Mouse (Mus musculus): ENCODE results near the gene Asb18.
A peak's percentile ranks its signal among the peaks of the same experiment; 100 is the strongest.

The Asb18 gene

DNA sequence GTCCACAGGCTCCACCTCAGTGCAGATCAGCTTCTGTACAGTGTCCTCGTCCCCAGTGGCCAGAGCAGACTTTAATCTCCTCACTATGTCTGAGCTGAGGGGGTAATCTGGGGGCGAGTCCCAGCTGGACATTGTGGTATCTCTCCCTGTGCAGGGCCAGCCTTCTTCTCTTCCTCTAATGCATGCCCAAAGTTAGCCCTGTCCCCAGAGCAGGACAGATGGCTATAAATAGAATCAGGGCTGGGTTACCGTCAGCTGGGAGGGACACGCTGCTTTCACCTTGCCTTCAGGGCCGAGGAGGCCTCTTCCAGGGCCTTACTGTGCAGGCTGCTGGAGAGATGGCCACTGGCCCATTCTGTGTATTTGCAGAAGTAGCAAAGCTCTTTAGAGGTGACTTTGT is at the start of gene Asb18:
TSS of gene Asb18 (minus strand) at position 221 of the 400 bp plus-strand sequence.
- DNase-seq, result peak; percentile 32 to 55

DNA sequence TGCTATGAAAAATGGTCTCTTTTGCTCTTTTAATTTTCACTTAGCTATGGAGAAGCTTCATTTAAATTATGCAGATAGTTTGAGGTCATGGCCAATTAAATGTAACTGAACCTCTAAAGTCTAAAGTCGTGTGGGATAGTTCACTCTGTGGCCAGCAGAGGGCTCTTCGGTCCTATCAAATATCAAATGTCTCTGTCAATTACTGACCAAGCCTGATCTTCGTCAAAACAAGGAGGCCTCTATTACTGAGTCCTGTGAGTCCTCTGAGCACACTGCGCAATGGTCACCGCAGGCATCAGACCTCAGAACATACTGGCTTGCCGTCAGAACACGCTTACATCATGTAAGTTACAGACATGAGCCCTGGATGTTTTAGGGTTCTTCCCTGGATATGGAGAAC is 46.1 kb upstream of the Asb18 start:
- DNase-seq, result peak; percentile 79 to 80

DNA sequence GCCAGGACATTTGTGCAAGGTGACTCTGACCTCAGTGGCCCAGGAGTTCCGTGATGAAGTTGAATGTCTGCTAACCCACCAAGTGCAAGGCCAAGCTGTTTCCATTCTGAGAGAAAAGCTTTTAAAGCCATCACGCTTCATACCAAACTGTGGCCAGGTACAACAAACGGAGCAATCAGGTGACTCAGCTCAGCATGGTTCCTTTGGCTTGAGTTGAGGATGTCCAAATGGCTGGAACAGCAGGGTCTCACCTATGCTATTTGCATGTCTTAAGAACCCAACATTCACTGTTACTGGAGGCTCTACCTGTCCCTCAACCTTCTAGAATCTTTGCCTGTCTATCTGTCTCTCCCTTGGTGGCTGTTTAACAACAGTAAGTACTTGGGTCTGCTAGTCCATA is 45.6 kb upstream of the Asb18 start:
- no peak for DNase-seq

DNA sequence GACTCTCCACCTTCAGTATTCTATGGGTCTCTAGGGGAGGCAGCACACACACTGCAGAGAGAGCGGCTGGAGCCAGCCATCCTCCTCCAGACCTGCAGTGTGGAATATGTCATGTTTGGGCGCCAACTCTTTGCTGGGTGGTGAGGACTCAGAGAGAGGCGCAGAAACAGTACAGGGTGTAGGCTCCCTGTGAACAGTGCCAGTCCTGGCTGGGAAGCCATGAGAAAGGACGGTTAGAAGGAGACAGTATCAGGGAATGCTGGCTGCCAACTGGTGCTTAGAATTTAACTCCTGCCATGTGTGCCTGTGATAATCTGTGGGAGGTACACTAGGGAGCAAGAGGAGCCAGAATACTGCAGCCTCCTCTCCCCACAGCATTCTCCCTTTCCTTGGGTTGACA is 40.5 kb upstream of the Asb18 start:
- no peak for DNase-seq

DNA sequence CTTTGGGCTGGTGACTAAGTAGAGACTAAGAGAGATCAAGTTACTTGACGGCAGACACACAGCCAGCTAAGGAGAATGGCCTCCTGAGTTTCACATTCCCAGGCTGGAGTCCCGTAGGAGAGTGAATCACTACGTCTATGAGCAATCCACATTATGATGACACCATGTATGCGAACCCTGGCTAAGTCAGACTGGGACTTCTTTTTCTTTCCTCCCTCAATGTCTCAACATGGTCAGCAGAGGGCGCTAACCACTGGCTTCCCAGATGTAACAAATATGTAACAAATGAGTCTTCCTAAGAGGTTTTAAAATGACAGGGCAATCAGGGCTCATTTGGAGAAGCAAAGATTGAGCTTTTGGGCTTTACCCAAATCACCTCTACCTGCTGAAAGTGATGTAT is 36.9 kb upstream of the Asb18 start:
- peak; percentile 71 to 80 for DNase-seq

DNA sequence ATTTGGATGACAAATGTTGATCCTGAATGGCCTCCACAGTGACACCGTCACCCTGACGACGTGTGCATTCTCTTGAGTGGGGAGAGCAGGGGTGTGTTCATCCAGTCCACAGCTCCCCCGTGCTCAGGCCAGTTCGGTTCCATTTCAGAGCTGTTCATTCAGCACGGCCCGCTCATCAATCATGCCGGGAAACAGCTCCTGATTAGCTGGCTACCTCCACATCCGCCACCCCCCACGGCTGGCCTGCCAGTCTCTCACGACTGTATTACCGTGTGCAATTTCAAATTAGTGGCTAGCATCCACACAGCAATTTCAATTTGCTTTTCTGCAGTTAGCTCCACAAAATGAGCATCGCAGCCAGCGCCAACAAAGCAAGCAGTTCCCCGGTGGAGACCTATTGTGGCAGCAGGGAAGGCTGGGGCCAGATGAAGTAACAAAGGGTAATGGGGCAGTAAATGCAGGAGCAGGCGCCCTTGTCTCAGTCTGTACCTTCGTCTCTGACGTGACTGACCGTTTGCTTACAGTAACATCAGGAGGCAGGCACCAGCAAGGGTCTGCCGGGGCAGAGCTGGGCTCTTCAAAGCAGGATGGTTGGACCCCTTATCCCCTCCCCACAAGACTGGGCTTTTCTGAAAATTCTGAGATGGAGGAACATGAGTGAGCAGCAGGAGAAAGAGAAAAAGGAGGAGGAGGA is 35.7 kb upstream of the Asb18 start:
- no peak for DNase-seq

DNA sequence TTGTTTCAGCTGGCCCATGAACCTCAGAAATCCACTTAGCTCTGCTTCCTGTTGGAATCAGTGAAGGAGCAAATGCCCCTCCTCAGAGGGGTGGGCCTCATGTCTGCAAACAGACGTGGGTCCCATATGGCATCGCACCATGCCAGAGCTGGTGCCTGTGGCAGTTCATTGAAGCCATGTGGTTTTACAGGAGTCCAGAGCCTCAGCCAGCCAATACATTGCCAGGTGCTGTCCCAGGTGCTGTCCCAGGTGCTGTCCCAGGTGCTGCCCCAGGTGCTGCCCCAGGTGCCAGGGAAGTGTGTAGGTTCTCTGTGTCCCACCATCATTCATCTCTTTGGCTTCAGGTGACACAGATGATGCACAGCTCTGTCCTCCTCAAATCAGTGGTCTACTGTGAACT is 13.8 kb upstream of the Asb18 start:
- peak; percentile 58 to 69 for DNase-seq

DNA sequence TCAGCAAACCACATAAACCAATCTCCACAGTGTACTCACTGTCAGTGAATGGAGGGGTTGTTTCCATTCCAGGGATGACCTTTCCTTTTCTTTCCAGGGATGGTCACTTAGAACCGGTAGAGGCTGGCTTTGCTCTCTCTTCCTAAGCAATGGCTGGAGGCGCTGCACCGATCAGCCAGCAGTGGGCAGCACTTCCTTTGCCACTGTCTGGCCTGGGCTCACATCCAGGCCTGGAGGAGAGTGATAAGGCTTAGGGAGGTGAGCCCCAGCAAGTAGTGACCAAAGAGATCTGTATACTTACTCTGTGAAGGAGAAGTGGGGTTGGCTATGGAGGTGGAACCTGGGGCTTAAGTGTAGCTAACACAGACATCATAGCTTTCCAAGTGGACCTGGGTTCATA is 12.5 kb upstream of the Asb18 start:
- peak; percentile 68 to 69 for DNase-seq

DNA sequence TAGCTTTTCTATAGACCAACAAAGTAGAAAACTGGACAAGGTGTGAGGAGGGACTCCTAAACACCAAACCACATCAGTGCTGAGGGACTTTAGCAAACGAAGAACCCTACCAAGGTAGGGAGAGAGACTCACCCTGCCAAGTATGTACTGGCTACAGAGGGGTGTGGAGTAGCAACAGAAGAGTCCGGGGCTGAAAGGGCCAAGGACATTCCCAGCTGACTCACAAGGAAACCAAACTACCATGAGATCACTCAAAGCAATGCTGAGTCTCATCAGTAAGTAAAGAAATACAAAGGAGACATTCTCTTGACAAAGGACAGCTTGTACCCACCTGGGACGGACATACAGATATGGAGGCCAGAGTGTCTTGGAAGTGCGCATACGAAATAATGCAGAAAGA is 5.9 kb upstream of the Asb18 start:
- DNase-seq, result no peak

DNA sequence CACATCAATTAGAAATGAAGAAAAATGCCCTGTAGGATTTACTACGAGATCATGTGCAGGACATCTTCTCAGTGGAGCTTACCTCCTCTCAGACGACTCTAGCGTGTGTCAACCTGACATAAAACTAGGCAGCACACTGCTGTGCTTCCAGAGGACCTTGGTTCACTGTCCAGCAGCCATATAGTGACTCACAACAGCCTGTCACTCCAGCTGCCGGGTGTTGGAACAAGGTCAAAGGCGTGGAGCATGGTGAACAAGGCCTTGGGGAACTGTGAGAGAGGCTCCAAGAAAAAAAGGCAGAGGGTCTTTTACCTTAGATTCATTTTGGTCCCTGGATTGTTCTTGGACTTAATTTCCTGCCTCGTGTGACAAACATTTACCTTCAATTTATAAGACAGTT is 3.6 kb upstream of the Asb18 start:
- no peak for DNase-seq

DNA sequence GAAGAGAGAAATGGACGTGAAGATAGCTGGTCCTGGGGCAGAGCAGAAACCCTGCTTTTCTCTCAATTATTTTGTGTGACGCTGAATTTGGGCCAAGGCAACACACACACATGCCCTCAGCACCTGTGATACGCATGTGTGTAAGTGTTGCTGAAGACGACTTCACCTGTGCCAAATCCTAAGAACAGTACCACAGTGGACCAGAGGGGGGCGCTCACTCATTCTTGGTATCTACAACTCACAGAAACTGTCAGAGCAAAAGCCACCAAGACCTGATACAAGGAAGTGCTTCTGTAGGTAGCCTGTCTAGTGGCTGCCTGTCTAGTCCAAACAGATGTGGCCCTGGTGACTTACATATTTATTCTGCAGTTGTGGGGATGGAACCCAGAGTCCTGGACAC is 1.2 kb downstream of the Asb18 start:
- peak in 1 of 2 experiments; percentile 16 for DNase-seq

DNA sequence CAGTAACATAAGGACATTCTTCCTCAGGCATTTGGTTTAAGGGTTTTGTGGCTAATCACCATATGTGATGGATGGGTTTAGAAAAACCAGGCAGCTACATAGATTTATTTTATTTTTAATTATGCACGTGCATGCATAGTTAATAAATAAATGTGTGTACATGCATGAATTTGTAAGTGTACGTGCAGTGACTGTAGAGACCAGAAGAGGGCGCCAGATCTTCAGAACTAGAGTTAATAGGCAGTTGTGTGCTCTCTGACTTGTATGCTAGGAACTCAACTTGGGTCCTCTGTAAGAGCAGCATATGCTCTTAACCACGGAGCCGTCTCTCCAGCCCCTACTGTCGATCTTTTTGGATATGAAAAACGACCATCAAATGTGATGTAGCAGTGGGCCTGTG is 1.6 kb downstream of the Asb18 start:
- peak; percentile 20 to 38 for DNase-seq

DNA sequence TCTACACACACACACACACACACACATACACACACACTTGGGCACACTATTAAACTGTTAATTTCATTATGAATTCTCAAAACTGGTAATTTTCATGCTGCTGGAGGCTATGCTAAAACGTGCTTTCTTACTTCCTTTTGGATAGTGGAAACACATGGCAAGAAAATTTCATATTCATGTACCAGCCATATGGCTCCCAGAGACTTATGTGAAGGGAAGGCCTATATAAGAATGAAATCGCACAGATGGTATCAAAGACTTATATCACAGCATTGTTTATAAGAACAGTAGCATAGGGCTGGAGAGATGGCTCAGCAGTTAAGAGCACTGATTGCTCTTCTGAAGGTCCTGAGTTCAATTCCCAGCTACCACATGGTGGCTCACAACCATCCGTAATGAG is 2.3 kb downstream of the Asb18 start:
- no peak for DNase-seq

DNA sequence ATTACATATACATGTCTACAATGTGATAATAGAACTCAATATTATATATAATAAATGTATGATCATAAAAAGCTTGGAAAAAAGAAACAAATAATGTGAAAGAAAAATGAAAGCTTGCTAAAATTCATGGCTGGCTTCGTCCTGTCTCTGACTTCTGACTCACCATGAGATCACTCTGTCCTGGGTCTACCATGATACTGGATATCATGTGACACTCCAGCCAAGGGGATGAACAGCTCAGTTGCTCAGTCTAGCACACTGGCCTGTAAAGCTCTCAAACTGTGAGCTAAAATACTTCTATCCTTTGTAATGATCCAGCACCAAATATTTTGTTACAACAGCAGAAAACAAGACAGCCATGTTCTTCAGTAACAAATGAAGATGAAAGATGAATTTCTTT is 4.4 kb downstream of the Asb18 start:
- DNase-seq, result no peak

DNA sequence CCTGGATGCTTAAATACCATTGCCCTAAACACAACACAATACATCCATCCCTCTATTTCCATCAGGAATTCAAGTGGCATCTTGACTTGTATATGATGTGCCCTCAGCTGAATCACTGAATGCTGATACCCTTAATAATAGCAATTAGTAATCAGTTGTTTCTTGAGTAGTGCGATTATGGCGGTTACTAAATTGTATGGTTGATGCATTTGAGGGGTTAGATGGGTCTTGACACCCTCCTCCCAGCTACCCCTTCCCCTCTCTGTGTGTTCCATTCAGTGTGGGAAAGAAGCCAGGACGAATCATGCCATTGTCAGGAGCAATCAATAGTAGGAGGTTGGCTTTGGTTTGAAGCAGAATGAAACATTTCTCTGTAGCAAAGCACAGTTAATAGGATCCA is 5.3 kb downstream of the Asb18 start:
- no peak for DNase-seq

DNA sequence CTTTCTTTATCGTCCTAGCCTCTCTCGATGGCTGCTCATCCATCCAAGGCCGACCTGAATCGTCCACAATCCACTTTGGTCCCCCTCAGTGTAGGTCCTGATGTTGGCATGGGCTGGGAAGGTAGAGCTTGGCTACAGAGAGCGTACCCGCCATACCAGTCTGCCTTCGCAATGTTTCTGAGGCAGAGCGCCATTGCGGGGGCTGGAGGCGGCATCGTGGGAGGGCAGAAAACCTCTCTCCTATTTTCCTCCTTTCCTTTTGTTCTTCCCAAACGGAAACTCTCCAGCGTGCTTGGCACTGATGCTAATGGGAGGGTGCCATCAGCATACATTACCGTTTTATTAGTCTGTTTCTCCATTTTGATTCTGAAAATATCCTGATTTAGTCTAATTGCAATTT is 7.8 kb downstream of the Asb18 start:
- DNase-seq, result peak; percentile 25 to 26

DNA sequence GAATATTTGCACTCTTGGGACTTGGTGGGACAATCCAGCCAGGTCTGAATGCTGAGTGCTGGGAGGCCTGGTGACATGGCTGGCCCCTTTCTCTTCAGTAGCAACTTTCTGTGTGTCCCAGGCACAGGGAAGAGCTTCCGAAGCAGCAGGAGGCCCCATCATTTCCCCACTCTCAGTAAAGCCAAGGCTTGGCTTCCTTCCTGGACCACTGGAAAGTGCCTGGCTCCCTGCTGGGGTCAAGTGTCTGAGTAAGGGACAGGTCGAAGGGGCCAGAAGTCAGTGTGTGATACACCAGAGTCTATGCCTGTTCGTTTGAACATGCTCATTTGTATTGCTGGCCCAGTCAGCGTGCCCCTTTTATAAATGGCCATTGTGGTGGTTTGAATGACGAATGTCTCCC is 13.5 kb downstream of the Asb18 start:
- DNase-seq, result peak in 1 of 2 experiments; percentile 39

DNA sequence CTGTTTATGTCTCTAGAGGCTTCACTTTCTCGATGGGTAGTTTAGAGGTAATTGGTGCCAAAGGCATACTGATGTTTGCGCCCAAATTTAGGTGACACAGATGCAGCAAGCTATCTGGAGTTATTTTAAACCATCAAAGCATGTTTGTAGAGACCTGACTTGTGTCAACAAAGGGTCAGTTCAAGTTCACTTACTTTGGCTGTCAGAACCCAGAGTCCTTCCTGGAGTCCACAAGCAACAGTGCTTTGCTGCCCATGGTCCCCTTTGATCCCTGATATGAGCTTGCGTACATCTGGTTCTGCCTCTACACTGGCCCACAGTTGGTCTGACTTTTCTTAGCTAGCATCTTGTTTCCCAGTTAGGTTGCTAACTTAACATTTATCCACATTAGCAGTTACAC is 14.6 kb downstream of the Asb18 start:
- DNase-seq, result no peak

DNA sequence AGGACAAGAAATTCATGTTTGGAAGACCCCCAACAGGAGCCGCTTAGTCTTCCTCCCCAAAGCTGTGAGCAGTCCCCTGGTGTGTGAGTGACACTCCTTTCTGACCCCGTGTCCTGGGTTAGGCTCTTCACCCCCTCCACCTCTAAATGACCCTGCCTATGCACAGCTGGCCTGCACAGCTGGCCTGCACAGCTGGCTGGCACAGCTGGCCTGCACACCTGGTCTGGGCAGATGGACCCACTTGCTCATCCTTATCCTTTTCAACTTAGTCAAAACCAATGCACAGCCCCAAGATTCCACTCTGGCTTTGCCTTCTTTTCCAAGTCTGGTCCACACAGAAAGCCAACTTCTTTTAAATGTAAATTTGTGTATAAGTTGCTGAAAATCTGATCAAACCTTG is 15.8 kb downstream of the Asb18 start:
- no peak for DNase-seq

DNA sequence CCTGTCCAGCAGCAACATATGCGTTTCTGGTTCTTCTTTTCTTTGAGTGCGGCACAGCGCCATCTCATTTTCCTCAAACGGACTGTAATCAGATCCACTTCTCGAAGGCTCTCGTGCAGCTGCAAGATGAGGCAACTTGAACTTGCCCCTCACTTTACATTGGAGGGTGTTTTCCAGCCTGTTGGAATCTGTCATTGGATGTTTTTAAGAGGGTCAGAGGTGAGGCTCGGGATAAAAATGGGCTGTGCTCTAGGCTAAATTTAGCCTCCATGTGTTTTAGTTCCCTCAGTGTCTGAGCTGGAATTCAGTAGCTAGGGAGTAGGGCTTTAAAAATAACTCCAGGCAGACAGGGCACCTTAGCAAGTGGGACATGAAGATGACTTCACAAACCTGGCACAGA is 16.4 kb downstream of the Asb18 start:
- no peak for DNase-seq

DNA sequence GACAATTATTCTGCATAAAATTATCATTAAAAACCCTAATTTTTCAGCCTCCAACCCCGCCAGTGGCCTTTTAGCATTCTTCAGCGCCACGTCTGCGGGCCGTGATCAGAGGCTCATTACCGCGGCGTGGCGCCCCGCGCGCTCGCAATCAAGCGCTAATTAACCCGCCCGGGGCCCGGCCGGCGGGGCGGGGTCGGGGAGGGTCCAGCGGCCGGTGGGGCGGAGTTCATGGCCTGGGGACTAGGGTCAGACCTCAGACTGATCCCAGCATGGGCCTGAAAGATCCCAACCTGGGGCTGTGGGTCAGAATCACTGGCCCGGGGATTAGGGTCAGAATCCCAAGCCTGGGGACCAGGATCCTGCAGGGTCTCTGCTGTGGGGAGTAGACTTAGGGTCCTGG is 22.2 kb downstream of the Asb18 start:
- DNase-seq, result peak in 1 of 2 experiments; percentile 20

DNA sequence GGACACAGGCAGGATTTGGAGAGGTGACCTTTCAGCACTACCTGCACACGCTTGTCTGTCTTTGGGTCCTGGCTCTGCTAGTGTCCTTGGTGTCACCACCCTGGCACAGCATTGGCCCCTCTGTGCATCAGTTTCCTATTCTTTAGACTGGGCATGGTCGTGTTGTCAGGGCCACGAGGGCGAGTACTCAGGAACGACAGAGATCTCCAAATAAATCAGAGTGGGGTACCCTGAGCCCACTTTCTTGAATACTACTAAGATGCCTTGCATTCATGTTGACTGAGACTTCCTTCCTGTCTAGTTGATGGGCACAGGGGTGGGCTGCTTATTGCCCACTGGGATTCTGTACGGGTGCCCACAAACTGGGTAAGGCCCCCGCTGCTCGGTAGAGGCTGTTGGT is 37.2 kb downstream of the Asb18 start:
- no peak for DNase-seq

DNA sequence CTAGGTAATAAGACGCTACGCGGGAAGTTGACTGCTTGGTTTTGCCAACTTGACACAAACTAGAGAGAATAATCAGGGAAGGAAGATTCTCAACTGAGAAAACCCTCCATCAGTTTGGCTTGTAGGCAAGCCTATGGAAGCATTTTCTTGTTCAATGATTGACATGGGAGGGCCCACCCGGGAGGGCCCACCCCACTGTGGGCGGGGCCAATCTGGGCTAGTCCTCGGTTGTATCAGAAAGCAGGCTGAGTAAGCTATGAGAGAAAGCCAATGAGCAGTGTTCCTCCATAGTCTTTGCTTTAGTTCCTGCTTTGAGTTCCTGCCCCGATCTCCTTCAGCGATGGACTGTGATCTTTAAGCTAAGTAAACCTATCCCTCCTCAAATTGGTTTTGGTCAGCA is 38.1 kb downstream of the Asb18 start:
- DNase-seq, result no peak

DNA sequence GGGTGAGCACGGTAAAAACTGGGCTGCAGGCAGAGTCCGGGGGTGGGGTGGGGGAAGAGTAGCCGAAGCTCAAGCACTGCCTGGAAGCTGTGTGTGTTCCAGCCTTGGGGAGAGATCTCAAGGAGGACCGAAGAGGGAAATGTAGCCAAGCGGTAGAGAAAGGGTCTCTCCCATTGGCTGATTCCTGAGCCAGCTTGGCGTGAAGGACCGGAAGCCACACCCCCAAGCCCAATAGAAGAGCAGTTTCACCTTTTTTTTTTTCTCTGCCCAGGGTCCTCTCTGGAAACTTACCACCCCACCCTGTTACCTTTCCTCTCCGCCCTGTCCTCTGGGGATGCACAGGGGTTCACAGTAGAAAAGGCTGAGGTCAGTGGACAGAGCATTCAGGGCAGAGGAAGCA is 39.9 kb downstream of the Asb18 start:
- DNase-seq, result no peak

DNA sequence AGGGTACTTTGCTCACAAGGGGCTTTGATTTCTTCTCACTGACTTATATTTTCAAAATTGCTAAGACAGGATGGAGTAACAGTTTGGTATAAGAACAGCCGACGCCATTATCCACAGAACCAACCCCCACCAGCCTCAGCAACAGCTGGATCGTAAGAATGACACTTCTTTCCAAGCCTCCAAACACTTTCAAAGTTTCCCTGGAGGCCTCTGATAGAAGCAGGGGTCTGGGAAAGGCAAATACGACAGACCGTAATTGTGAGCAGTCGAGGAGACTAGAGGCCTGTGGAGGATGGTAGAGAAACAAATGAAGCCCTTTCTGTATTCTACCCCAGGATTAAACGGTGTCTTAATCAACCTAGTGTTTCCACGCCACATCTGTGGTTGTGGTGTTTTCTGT is 42.6 kb downstream of the Asb18 start:
- DNase-seq, result no peak

DNA sequence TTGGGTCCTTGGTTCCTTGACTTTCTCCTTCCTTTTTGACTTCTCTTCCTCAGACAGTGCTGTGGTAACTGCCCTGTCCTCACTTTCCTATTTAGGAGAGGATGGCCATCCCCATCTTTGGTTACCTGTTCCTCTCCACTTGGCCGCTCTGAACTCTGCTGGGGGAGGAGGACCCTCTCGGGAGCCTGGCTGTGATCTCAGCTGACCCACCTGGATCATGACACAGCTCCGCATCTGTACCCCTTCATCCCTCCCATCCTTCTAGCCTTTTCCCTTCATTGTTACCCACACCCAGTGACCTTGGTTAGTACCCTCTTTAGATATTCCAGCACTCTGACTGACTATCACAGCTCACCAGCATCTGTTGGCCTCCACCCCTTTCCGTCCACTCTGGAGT is 44.8 kb downstream of the Asb18 start:
- DNase-seq, result no peak

Data from cerebellum, postnatal 10 days (tissue).